Mouse (Mus musculus) neural tube, embryonic 14.5 days (tissue): ENCODE data around the gene Prtg. TPM values are rescaled to one million over a fixed set of nuclear protein-coding genes. Genes with fewer than 3 reads are reported as not detected.
A peak's percentile ranks its signal among the peaks of the same experiment; 100 is the strongest.

Source experiments
- ATAC-seq: fragments of 200-750 bp; cut with Nextera tagmentation; 2 replicates; pipeline ENCODE4 v1.8.0; 2017; ENCODE audit warnings: low read depth, mild to moderate bottlenecking, moderate TSS enrichment, moderate library complexity
- H3K27ac ChIP-seq: fragments of 300-500 bp; sonication (generic); 2 replicates; pipeline ENCODE4 v1.5.1; 2014; ENCODE audit warnings: low read depth, mild to moderate bottlenecking, control low read depth, low read length, moderate library complexity, mixed read lengths
- H3K27me3 ChIP-seq: fragments of 300-500 bp; sonication (generic); 2 replicates; pipeline ENCODE4 v1.6.1; 2014; ENCODE audit warnings: low read length; ENCODE audit not compliant: control insufficient read depth, insufficient read depth
- H3K36me3 ChIP-seq: fragments of 300-500 bp; sonication (generic); 2 replicates; pipeline ENCODE4 v1.6.1; 2014; ENCODE audit warnings: low read length, mixed read lengths; ENCODE audit not compliant: control insufficient read depth, insufficient read depth
- H3K4me1 ChIP-seq: fragments of 300-500 bp; sonication (generic); 2 replicates; pipeline ENCODE4 v1.6.1; 2014; ENCODE audit warnings: low read length; ENCODE audit not compliant: control insufficient read depth, insufficient read depth
- H3K4me2 ChIP-seq: fragments of 300-500 bp; sonication (generic); 2 replicates; pipeline ENCODE4 v1.6.1; 2014; ENCODE audit warnings: mild to moderate bottlenecking, low read depth, low read length, control low read depth
- H3K4me3 ChIP-seq: fragments of 300-500 bp; sonication (generic); 2 replicates; pipeline ENCODE4 v1.5.1; 2014; ENCODE audit warnings: low read depth, low read length, control low read depth, mixed read lengths
- H3K9ac ChIP-seq: fragments of 300-500 bp; sonication (generic); replicated peaks from 2 replicates; pipeline ENCODE4 v1.6.1; 2014; ENCODE audit warnings: low read depth, mild to moderate bottlenecking, control low read depth, low read length, mixed read lengths
- H3K9me3 ChIP-seq: fragments of 300-500 bp; sonication (generic); 2 replicates; pipeline ENCODE4 v1.6.1; 2016; ENCODE audit warnings: low read length; ENCODE audit not compliant: control insufficient read depth
- WGBS: fragments of 180-500 bp; shearing (Covaris S2); extraction: QIAGEN DNeasy Blood & Tissue Kit; methylation state at CpG from one replicate; pipeline ENCODE4 v1.1.7; 2014; 5-methylcytosine and 5-hydroxymethylcytosine counted together
- polyA plus RNA-seq: library from polyadenylated mRNA; unstranded; fragments of >200 nt; fragmentation: Nextera tagmentation; extraction: Ambion mirVana; gene quantifications from 2 replicates; pipeline ENCODE4 v1.2.1, GENCODE M21; 2014

Prtg gene
- polyA plus RNA-seq, 1 experiment from 2014 or later: 0.43 TPM

DNA sequence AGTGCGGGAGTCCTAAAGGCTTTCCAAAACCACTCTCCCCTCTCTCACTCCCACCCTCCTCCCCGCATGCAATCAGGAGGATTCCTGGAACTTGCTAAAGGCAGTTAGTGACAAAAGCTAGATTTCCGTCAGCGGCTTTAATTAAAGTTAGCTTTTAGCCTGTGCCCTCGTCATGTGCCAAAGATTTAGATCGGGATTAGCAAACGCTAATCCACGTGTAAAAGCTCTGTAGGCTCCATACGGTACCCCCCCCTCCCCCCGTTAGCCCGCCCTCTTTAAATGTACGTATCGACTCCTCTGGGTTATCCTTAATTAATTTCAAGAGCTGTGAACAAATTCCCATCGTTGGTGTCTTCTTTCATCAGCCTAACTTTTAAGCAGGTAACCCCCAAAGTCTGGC is 528 bp upstream of the Prtg start:
- Histone ChIP-seq H3K36me3 (no peaks in the 10 kb centered on the region), H3K4me1 (no peaks in the 10 kb centered on the region), H3K4me3 (peak overlapping the region; percentile 71; the same call in 1 of the 2 replicates), H3K4me2 (peak overlapping the region; percentile 100; the same call in 1 of the 2 replicates), H3K9me3 (no peaks in the 10 kb centered on the region), H3K27ac (no peak overlapping the region), H3K9ac (no peak overlapping the region), H3K27me3 (peaks cover 3% of the 10 kb centered on the region; the same call in 1 of the 2 replicates)
- WGBS: 6% methylated on average over 14 of the region's 14 CpGs
- ATAC-seq: no peak

DNA sequence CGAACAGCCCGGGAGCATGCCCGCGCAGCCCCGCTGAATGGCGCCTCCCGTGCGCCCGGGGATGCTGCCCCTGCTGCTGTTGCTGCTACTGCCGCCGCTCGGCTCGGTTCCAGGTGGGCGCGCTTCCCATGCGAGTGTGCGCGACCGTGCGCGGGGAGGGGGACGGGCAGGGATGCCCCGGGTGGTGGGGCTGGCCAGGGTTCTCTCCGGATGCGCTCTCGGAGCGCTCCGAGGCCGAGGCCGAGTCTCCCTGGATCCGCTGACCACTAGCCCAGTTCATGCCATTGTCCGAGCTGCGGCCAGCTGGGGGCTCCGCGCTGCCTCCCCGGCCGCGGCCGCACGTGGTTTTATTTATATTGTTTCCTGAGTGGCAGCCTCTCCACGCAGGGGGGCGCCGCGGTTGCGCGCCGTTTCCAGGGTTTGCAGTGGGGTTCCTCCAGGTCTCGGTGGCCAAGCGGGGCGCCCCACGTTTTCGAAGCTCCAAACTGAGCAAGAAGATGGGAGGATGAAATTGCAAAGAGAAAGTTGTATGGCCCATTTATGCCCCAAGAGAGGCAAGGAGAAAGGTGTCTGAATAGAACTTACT is 839 bp downstream of the Prtg start:
- WGBS: under 1% methylated on average over 50 of the region's 52 CpGs
- peak overlapping the region; percentile 71 for H3K9ac ChIP-seq

GRCm38 (mm10) chr9:72808176-72808575 is 1.5 kb downstream of the Prtg start:
- ATAC-seq: no peak
- Histone ChIP-seq H3K4me2 (peak overlapping the region; percentile 100), H3K27ac (no peak overlapping the region), H3K4me3 (peak overlapping the region; percentile 71), H3K9me3 (no peaks in the 10 kb centered on the region), H3K27me3 (peaks cover 3% of the 10 kb centered on the region; the same call in 1 of the 2 replicates), H3K36me3 (no peaks in the 10 kb centered on the region), H3K4me1 (no peaks in the 10 kb centered on the region), H3K9ac (no peak overlapping the region)
- 2% methylated on average over 6 of the region's 6 CpGs for WGBS

More for the DNA sequence above, 839 bp downstream of the Prtg start:
- peak overlapping the region; percentile 71 for H3K4me3 ChIP-seq
- peak overlapping the region; percentile 100 for H3K4me2 ChIP-seq
- peak; percentile 87 for ATAC-seq
- peaks cover 3% of the 10 kb centered on the region; the same call in 1 of the 2 replicates for H3K27me3 ChIP-seq
- H3K9me3 ChIP-seq: no peaks in the 10 kb centered on the region
- H3K27ac ChIP-seq: peak overlapping the region; percentile 72
- H3K36me3 ChIP-seq: no peaks in the 10 kb centered on the region
- no peaks in the 10 kb centered on the region for H3K4me1 ChIP-seq

DNA sequence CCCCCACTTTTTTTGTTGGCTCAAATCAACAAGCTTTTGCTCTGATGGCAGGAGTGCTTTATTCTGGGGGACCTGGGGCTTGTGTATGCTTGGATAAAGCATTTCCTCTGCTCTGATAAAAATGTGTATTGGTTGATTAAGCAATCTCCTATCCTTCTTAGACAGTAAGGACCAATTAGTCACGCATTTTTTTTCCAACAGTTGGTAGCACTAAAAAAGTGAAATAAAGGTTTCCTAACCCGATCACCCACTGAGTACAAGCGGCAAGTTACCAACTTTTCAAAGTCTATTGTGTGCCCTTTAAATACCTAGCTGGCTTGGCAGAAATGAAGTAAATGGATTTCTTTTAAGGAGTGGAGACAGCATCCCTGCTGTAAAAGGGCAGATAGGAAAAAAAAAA is 1.9 kb downstream of the Prtg start:
- Histone ChIP-seq H3K27me3 (peaks cover 3% of the 10 kb centered on the region; the same call in 1 of the 2 replicates), H3K4me3 (no peak overlapping the region), H3K27ac (no peak overlapping the region), H3K9me3 (no peaks in the 10 kb centered on the region), H3K4me2 (no peak overlapping the region), H3K4me1 (no peaks in the 10 kb centered on the region), H3K36me3 (no peaks in the 10 kb centered on the region), H3K9ac (no peak overlapping the region)
- 7% methylated on average over 3 of the region's 3 CpGs for WGBS
- ATAC-seq: no peak

DNA sequence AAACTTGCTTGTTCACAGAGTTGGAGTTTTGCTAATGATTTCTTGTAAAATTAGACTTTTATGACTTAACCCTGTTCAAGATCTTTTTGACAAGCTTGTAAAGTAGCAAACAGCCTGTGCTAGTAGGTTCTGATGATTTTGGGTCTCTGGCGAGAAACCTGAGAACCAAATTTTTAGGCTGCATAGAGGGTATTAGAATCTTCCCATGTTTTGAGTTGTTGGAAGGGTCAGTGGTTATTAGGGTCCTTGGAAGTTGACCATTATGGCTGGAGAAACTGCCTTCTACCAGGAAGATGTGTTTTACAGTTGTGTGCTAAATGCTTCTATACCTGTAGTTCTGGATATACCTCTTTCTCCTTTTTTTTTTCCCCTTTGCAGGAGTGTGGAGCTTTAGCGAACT is 2.4 kb downstream of the Prtg start:
- WGBS: 40% methylated on average over 2 of the region's 2 CpGs
- no peak for ATAC-seq
- no peaks in the 10 kb centered on the region for H3K36me3 ChIP-seq
- H3K27me3 ChIP-seq: peaks cover 3% of the 10 kb centered on the region; the same call in 1 of the 2 replicates
- no peak overlapping the region for H3K9ac ChIP-seq
- H3K4me3 ChIP-seq: no peak overlapping the region
- no peak overlapping the region for H3K27ac ChIP-seq
- H3K4me1 ChIP-seq: no peaks in the 10 kb centered on the region
- no peaks in the 10 kb centered on the region for H3K9me3 ChIP-seq
- H3K4me2 ChIP-seq: no peak overlapping the region

- WGBS: 67% methylated on average over 5 of the region's 5 CpGs
- Histone ChIP-seq H3K27me3 (peaks cover 3% of the 10 kb centered on the region; the same call in 1 of the 2 replicates), H3K9ac (no peak overlapping the region), H3K4me1 (no peaks in the 10 kb centered on the region), H3K27ac (no peak overlapping the region), H3K4me2 (no peak overlapping the region), H3K4me3 (no peak overlapping the region), H3K9me3 (no peaks in the 10 kb centered on the region), H3K36me3 (no peaks in the 10 kb centered on the region)
- ATAC-seq: no peak
Observed at GRCm38 (mm10) chr9:72810607-72811006, 3.9 kb downstream of the Prtg start.

- WGBS: 32% methylated on average over 7 of the region's 7 CpGs
- peaks cover 3% of the 10 kb centered on the region; the same call in 1 of the 2 replicates for H3K27me3 ChIP-seq
Observed at GRCm38 (mm10) chr9:72812091-72812490, 5.4 kb downstream of the Prtg start.

GRCm38 (mm10) chr9:72812594-72813570 is 6.2 kb downstream of the Prtg start:
- H3K36me3 ChIP-seq: no peaks in the 10 kb centered on the region
- H3K27ac ChIP-seq: no peak overlapping the region
- H3K9me3 ChIP-seq: no peaks in the 10 kb centered on the region
- no peak overlapping the region for H3K4me3 ChIP-seq
- no peaks in the 10 kb centered on the region for H3K27me3 ChIP-seq
- H3K4me1 ChIP-seq: no peaks in the 10 kb centered on the region
- WGBS: 16% methylated on average over 18 of the region's 18 CpGs
- H3K4me2 ChIP-seq: no peak overlapping the region
- no peak for ATAC-seq
- H3K9ac ChIP-seq: no peak overlapping the region

More at GRCm38 (mm10) chr9:72812091-72812490, 5.4 kb downstream of the Prtg start:
- ATAC-seq: no peak
- H3K4me2 ChIP-seq: no peak overlapping the region
- H3K4me1 ChIP-seq: no peaks in the 10 kb centered on the region
- H3K9me3 ChIP-seq: no peaks in the 10 kb centered on the region
- H3K36me3 ChIP-seq: no peaks in the 10 kb centered on the region
- H3K27ac ChIP-seq: no peak overlapping the region
- H3K9ac ChIP-seq: no peak overlapping the region
- H3K4me3 ChIP-seq: no peak overlapping the region

- Histone ChIP-seq H3K4me3 (no peak overlapping the region), H3K9ac (no peak overlapping the region), H3K9me3 (no peaks in the 10 kb centered on the region), H3K4me1 (peaks cover 10% of the 10 kb centered on the region), H3K4me2 (no peak overlapping the region), H3K36me3 (no peaks in the 10 kb centered on the region), H3K27ac (no peak overlapping the region), H3K27me3 (no peaks in the 10 kb centered on the region)
- no peak for ATAC-seq
- WGBS: 16% methylated on average over 4 of the region's 4 CpGs
Observed at GRCm38 (mm10) chr9:72825511-72825910, 18.8 kb downstream of the Prtg start.
